Mouse (Mus musculus): ENCODE results near the gene Folr1.

Gene Folr1

GRCm38 (mm10) chr7:101868241-101869162 is 2.1 kb downstream of the Folr1 start:
- no peak for DNase-seq (ENCODE audit: low spot score in 2 of 2)

- DNase-seq (ENCODE audit: low spot score in 2 of 2) = no peak
Measured at GRCm38 (mm10) chr7:101867482-101867881, 3.1 kb downstream of the Folr1 start.

- DNase-seq (ENCODE audit: low spot score in 2 of 2) = no peak
Measured at GRCm38 (mm10) chr7:101866491-101867265, 3.9 kb downstream of the Folr1 start.

- DNase-seq (ENCODE audit: low spot score in 2 of 2) = no peak
Measured at GRCm38 (mm10) chr7:101863415-101863814, 7.2 kb downstream of the Folr1 start, which contains the start of gene Anapc15. Anapc15 (plus strand) TSS chr7:101863715.

GRCm38 (mm10) chr7:101862291-101862690 is 8.3 kb downstream of the Folr1 start:
- DNase-seq (ENCODE audit: low spot score in 2 of 2) = no peak

GRCm38 (mm10) chr7:101860978-101861377 is 9.6 kb downstream of the Folr1 start:
- no peak for DNase-seq (ENCODE audit: low spot score in 2 of 2)

- no peak for DNase-seq (ENCODE audit: low spot score in 2 of 2)
Measured at GRCm38 (mm10) chr7:101858362-101858761, 12.2 kb downstream of the Folr1 start.

- DNase-seq (ENCODE audit: low spot score in 2 of 2) = no peak
Measured at GRCm38 (mm10) chr7:101857094-101857493, 13.5 kb downstream of the Folr1 start, which contains the start of gene Folr2. Folr2 (minus strand) TSS chr7:101857194.

GRCm38 (mm10) chr7:101853816-101854215 is 16.8 kb downstream of the Folr1 start:
- DNase-seq (ENCODE audit: low spot score in 2 of 2) = no peak

- DNase-seq (ENCODE audit: low spot score in 2 of 2) = no peak
Measured at GRCm38 (mm10) chr7:101852846-101853245, 17.7 kb downstream of the Folr1 start.

- no peak for DNase-seq (ENCODE audit: low spot score in 2 of 2)
Measured at GRCm38 (mm10) chr7:101851689-101852088, 18.9 kb downstream of the Folr1 start.

GRCm38 (mm10) chr7:101847934-101848333 is 22.7 kb downstream of the Folr1 start:
- DNase-seq (ENCODE audit: low spot score in 2 of 2) = no peak

- DNase-seq (ENCODE audit: low spot score in 2 of 2) = no peak
Measured at GRCm38 (mm10) chr7:101844186-101844585, 26.4 kb downstream of the Folr1 start.

GRCm38 (mm10) chr7:101837606-101838471 is 32.7 kb downstream of the Folr1 start, which contains the start of gene Inppl1:
Inppl1 (minus strand) TSS chr7:101838229.
- DNase-seq (ENCODE audit: low spot score in 2 of 2) = peak; percentile 85 to 86

GRCm38 (mm10) chr7:101837154-101837605 is 33.4 kb downstream of the Folr1 start:
- DNase-seq (ENCODE audit: low spot score in 2 of 2) = no peak

- peak; percentile 42 to 65 for DNase-seq (ENCODE audit: low spot score in 2 of 2)
Measured at GRCm38 (mm10) chr7:101836271-101837153, 34.1 kb downstream of the Folr1 start.

GRCm38 (mm10) chr7:101835457-101836109 is 35.0 kb downstream of the Folr1 start:
- DNase-seq (ENCODE audit: low spot score in 2 of 2) = no peak

GRCm38 (mm10) chr7:101834903-101835302 is 35.7 kb downstream of the Folr1 start:
- no peak for DNase-seq (ENCODE audit: low spot score in 2 of 2)

GRCm38 (mm10) chr7:101833916-101834584 is 36.5 kb downstream of the Folr1 start:
- DNase-seq (ENCODE audit: low spot score in 2 of 2) = no peak

Data from urinary bladder, adult 18-20 months (tissue).